Mouse (Mus musculus) heart, embryonic 12.5 days (tissue): ENCODE results near the gene Dmc1. TPM values are rescaled to one million over a fixed set of nuclear protein-coding genes. Genes with fewer than 3 reads are reported as not detected.

Experiments
- ATAC-seq: fragments of 200-750 bp; cut with Nextera tagmentation; 2 replicates; pipeline ENCODE4 v1.8.0; 2017; ENCODE audit warnings: moderate TSS enrichment, moderate library complexity; ENCODE audit not compliant: insufficient number of reproducible peaks, low FRiP score
- H3K27ac ChIP-seq: fragments of 300-500 bp; sonication (generic); 2 replicates; pipeline ENCODE4 v1.5.1; 2016; ENCODE audit warnings: mild to moderate bottlenecking, moderate library complexity; ENCODE audit not compliant: poor library complexity, severe bottlenecking
- H3K27me3 ChIP-seq: fragments of 300-500 bp; sonication (generic); replicated peaks from 2 replicates; pipeline ENCODE4 v1.6.1; 2016; ENCODE audit warnings: mild to moderate bottlenecking, moderate library complexity
- H3K36me3 ChIP-seq: fragments of 300-500 bp; sonication (generic); 2 replicates; pipeline ENCODE4 v1.6.1; 2016; ENCODE audit warnings: mild to moderate bottlenecking, moderate library complexity
- H3K4me1 ChIP-seq: fragments of 300-500 bp; sonication (generic); replicated peaks from 2 replicates; pipeline ENCODE4 v1.6.1; 2016; ENCODE audit warnings: mild to moderate bottlenecking
- H3K4me2 ChIP-seq: fragments of 300-500 bp; sonication (generic); 2 replicates; pipeline ENCODE4 v1.6.1; 2016; ENCODE audit warnings: mild to moderate bottlenecking, moderate library complexity
- H3K4me3 ChIP-seq: fragments of 300-500 bp; sonication (generic); 2 replicates; pipeline ENCODE4 v1.5.1; 2016; ENCODE audit warnings: mild to moderate bottlenecking
- H3K9ac ChIP-seq: fragments of 300-500 bp; sonication (generic); 2 replicates; pipeline ENCODE4 v1.6.1; 2016; ENCODE audit warnings: mild to moderate bottlenecking, moderate library complexity
- H3K9me3 ChIP-seq: fragments of 300-500 bp; sonication (generic); replicated peaks from 2 replicates; pipeline ENCODE4 v1.6.1; 2016; ENCODE audit warnings: mild to moderate bottlenecking, moderate library complexity
- WGBS: fragments of 180-500 bp; shearing (Covaris S2); methylation state at CpG from one replicate; pipeline ENCODE4 v1.1.7; 2016; 5-methylcytosine and 5-hydroxymethylcytosine counted together
- polyA plus RNA-seq: library from polyadenylated mRNA; unstranded; fragments of >200 nt; fragmentation: Nextera tagmentation; extraction: Ambion mirVana; gene quantifications from 2 replicates; pipeline ENCODE4 v1.2.1, GENCODE M21; 2016

The Dmc1 gene
- polyA plus RNA-seq, 1 experiment from 2014 or later: 1.8 TPM

GRCm38 (mm10) chr15:79615501-79615900 is 10.6 kb upstream of the Dmc1 start:
- Histone ChIP-seq H3K4me2 (no peak overlapping the region), H3K27me3 (no peaks in the 10 kb centered on the region)
- WGBS: 77% methylated on average over 7 of the region's 7 CpGs

DNA sequence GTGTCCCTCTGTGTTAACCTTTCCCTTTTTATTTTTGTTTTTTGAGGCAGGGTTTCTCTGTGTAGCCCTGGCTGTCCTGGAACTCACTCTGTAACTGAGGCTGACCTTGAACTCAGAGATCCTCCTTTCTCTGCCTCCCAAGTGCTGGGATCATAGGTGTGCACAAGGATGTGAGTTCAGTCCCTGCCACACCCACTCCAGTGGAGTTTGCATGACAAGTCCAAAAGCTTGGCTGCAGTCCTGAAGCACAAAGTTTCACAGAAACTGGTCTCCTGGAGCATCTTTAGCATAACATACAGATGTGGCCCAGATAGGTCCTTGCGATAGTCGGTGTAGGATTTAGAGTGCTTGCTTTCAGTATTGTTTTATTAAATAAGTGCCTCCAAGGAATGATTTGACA is 4.3 kb upstream of the Dmc1 start:
- no peak for ATAC-seq
- Histone ChIP-seq H3K4me1 (peaks cover 5% of the 10 kb centered on the region; the same call in 1 of the 2 replicates), H3K27me3 (no peaks in the 10 kb centered on the region; the same call in 1 of the 2 replicates), H3K4me2 (no peak overlapping the region), H3K9me3 (0 out of 2 replicates have a peak, but pooled peaks cover 3% of the 10 kb centered on the region), H3K9ac (no peak overlapping the region), H3K36me3 (peaks cover 6% of the 10 kb centered on the region; the same call in 1 of the 2 replicates), H3K4me3 (no peak overlapping the region), H3K27ac (no peak overlapping the region)
- 92% methylated on average over 2 of the region's 2 CpGs for WGBS

More at GRCm38 (mm10) chr15:79615501-79615900, 10.6 kb upstream of the Dmc1 start:
- ATAC-seq: no peak
- Histone ChIP-seq H3K9me3 (0 out of 2 replicates have a peak, but pooled peaks cover 1% of the 10 kb centered on the region), H3K4me3 (no peak overlapping the region), H3K36me3 (peaks cover 9% of the 10 kb centered on the region; the same call in 1 of the 2 replicates), H3K9ac (no peak overlapping the region), H3K27ac (no peak overlapping the region), H3K4me1 (no peaks in the 10 kb centered on the region)

DNA sequence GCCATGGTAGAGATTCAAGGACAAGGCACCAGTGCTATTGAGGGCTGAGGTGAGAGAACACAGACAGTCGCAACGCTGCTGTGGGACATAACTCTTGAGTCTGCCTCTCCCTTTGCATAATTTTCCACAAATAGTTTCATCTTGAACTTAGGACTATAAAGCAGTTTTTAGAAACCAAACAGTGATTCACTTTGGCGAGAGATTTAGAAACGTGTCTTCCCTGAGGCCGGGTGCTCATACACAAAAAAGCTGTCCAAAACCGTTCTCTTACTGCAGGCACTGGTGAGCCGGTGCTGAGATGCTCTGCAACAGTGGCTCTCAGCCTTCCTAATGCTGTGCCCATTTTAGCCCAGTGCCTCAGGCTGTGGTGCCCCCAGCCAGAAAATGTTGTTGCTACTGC is 3.3 kb upstream of the Dmc1 start:
- no peak overlapping the region for H3K4me3 ChIP-seq
- no peaks in the 10 kb centered on the region; the same call in 1 of the 2 replicates for H3K27me3 ChIP-seq
- H3K36me3 ChIP-seq: peaks cover 3% of the 10 kb centered on the region; the same call in 1 of the 2 replicates
- H3K9me3 ChIP-seq: peaks cover 3% of the 10 kb centered on the region; the same call in 1 of the 2 replicates
- H3K27ac ChIP-seq: no peak overlapping the region
- ATAC-seq: no peak
- H3K4me1 ChIP-seq: peaks cover 5% of the 10 kb centered on the region; the same call in 1 of the 2 replicates
- H3K4me2 ChIP-seq: no peak overlapping the region
- no peak overlapping the region for H3K9ac ChIP-seq
- 77% methylated on average over 7 of the region's 7 CpGs for WGBS

GRCm38 (mm10) chr15:79607757-79608156 is 2.8 kb upstream of the Dmc1 start:
- ATAC-seq: no peak
- no peaks in the 10 kb centered on the region; the same call in 1 of the 2 replicates for H3K27me3 ChIP-seq
- no peak overlapping the region for H3K4me2 ChIP-seq
- peaks cover 5% of the 10 kb centered on the region; the same call in 1 of the 2 replicates for H3K4me1 ChIP-seq
- peaks cover 3% of the 10 kb centered on the region; the same call in 1 of the 2 replicates for H3K36me3 ChIP-seq
- WGBS: 54% methylated on average over 2 of the region's 2 CpGs
- H3K9me3 ChIP-seq: peaks cover 3% of the 10 kb centered on the region; the same call in 1 of the 2 replicates
- H3K9ac ChIP-seq: no peak overlapping the region
- H3K4me3 ChIP-seq: no peak overlapping the region
- no peak overlapping the region for H3K27ac ChIP-seq

- Histone ChIP-seq H3K27ac (no peak overlapping the region), H3K36me3 (no peaks in the 10 kb centered on the region; the same call in 1 of the 2 replicates), H3K4me3 (no peak overlapping the region), H3K9ac (no peak overlapping the region), H3K9me3 (peaks cover 3% of the 10 kb centered on the region; the same call in 1 of the 2 replicates), H3K4me1 (peaks cover 5% of the 10 kb centered on the region; the same call in 1 of the 2 replicates), H3K4me2 (no peak overlapping the region), H3K27me3 (no peaks in the 10 kb centered on the region; the same call in 1 of the 2 replicates)
- WGBS: 86% methylated on average over 12 of the region's 12 CpGs
- no peak for ATAC-seq
Measured at GRCm38 (mm10) chr15:79606161-79606560, 1.3 kb upstream of the Dmc1 start.

GRCm38 (mm10) chr15:79600176-79600575 is 4.7 kb downstream of the Dmc1 start:
- H3K9ac ChIP-seq: no peak overlapping the region
- WGBS: 64% methylated on average over 2 of the region's 2 CpGs
- no peaks in the 10 kb centered on the region; the same call in 1 of the 2 replicates for H3K27me3 ChIP-seq
- H3K4me3 ChIP-seq: no peak overlapping the region
- H3K27ac ChIP-seq: no peak overlapping the region
- H3K4me1 ChIP-seq: peaks cover 4% of the 10 kb centered on the region; the same call in 1 of the 2 replicates
- no peaks in the 10 kb centered on the region; the same call in 1 of the 2 replicates for H3K9me3 ChIP-seq
- ATAC-seq: no peak
- no peak overlapping the region for H3K4me2 ChIP-seq
- 0 out of 2 replicates have a peak, but pooled peaks cover 3% of the 10 kb centered on the region for H3K36me3 ChIP-seq

DNA sequence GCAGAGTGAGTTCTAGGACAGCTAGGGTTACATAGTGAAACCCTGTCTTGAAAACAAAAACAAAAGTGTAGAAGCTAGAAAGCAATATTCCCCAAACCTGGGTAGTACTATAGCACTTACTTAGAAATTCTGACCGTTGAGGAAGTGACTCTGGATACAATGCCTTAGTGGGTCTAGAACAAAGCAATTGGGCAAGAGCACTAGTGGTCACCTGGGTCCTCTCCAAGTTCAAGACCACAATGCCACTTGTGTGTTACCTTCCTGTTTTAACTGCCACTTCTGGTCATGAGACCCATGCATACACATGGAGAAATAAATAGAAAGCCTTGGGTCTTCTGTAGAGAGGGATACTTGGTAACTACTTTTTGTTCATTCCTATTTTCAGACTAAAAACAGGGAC is 6.2 kb downstream of the Dmc1 start:
- H3K27ac ChIP-seq: no peak overlapping the region
- no peaks in the 10 kb centered on the region for H3K27me3 ChIP-seq
- 0 out of 2 replicates have a peak, but pooled peaks cover 3% of the 10 kb centered on the region for H3K36me3 ChIP-seq
- no peak overlapping the region for H3K4me2 ChIP-seq
- no peaks in the 10 kb centered on the region for H3K4me1 ChIP-seq
- WGBS: 69% methylated on average over 1 of the region's 1 CpGs
- H3K9me3 ChIP-seq: no peaks in the 10 kb centered on the region
- no peak overlapping the region for H3K9ac ChIP-seq
- H3K4me3 ChIP-seq: no peak overlapping the region
- no peak for ATAC-seq

GRCm38 (mm10) chr15:79581581-79581980 is 23.3 kb downstream of the Dmc1 start:
- no peak overlapping the region for H3K4me2 ChIP-seq
- WGBS: 73% methylated on average over 1 of the region's 1 CpGs
- 0 out of 2 replicates have a peak, but pooled peaks cover 2% of the 10 kb centered on the region for H3K9me3 ChIP-seq
- no peak overlapping the region for H3K9ac ChIP-seq
- no peaks in the 10 kb centered on the region for H3K27me3 ChIP-seq
- H3K36me3 ChIP-seq: no peaks in the 10 kb centered on the region
- H3K4me3 ChIP-seq: no peak overlapping the region
- no peak for ATAC-seq
- H3K4me1 ChIP-seq: no peaks in the 10 kb centered on the region
- no peak overlapping the region for H3K27ac ChIP-seq

- Histone ChIP-seq H3K9me3 (0 out of 2 replicates have a peak, but pooled peaks cover 2% of the 10 kb centered on the region), H3K4me2 (no peak overlapping the region), H3K27me3 (no peaks in the 10 kb centered on the region), H3K9ac (no peak overlapping the region), H3K4me1 (no peaks in the 10 kb centered on the region), H3K36me3 (no peaks in the 10 kb centered on the region), H3K4me3 (no peak overlapping the region), H3K27ac (no peak overlapping the region)
- ATAC-seq: no peak
- WGBS: 55% methylated on average over 6 of the region's 6 CpGs
Measured at GRCm38 (mm10) chr15:79577671-79578426, 27.1 kb downstream of the Dmc1 start.

- Histone ChIP-seq H3K36me3 (no peaks in the 10 kb centered on the region), H3K27me3 (no peaks in the 10 kb centered on the region), H3K4me3 (no peak overlapping the region), H3K4me2 (no peak overlapping the region), H3K9ac (no peak overlapping the region), H3K4me1 (no peaks in the 10 kb centered on the region), H3K27ac (no peak overlapping the region), H3K9me3 (0 out of 2 replicates have a peak, but pooled peaks cover 2% of the 10 kb centered on the region)
- ATAC-seq: no peak
- WGBS: 87% methylated on average over 2 of the region's 2 CpGs
Measured at GRCm38 (mm10) chr15:79576947-79577346, 28.0 kb downstream of the Dmc1 start.

GRCm38 (mm10) chr15:79575543-79576222 is 29.2 kb downstream of the Dmc1 start:
- Histone ChIP-seq H3K4me1 (no peaks in the 10 kb centered on the region), H3K36me3 (no peaks in the 10 kb centered on the region), H3K27ac (no peak overlapping the region), H3K4me2 (no peak overlapping the region), H3K27me3 (no peaks in the 10 kb centered on the region), H3K4me3 (no peak overlapping the region), H3K9me3 (0 out of 2 replicates have a peak, but pooled peaks cover 2% of the 10 kb centered on the region), H3K9ac (no peak overlapping the region)
- ATAC-seq: no peak
- WGBS: 66% methylated on average over 1 of the region's 1 CpGs
